Mouse (Mus musculus) midbrain, embryonic 10.5 days (tissue): ENCODE data around the gene Cacna1c. TPM values are rescaled to one million over a fixed set of nuclear protein-coding genes. Genes with fewer than 3 reads are reported as not detected.

Experiments
- DNase-seq: peaks from one replicate; pipeline ENCODE4 v3.0.0-alpha.2; 2017; ENCODE audit warnings: low spot score
- H3K27ac ChIP-seq: fragments of 300-500 bp; sonication (generic); replicated peaks from 2 replicates; pipeline ENCODE4 v1.5.1; 2016; ENCODE audit warnings: mild to moderate bottlenecking
- H3K27me3 ChIP-seq: fragments of 300-500 bp; sonication (generic); 2 replicates; pipeline ENCODE4 v1.6.1; 2016; ENCODE audit warnings: low read depth, mild to moderate bottlenecking; ENCODE audit not compliant: poor library complexity, severe bottlenecking
- H3K36me3 ChIP-seq: fragments of 300-500 bp; sonication (generic); 2 replicates; pipeline ENCODE4 v1.6.1; 2016; ENCODE audit warnings: mild to moderate bottlenecking, moderate library complexity
- H3K4me1 ChIP-seq: fragments of 300-500 bp; sonication (generic); 2 replicates; pipeline ENCODE4 v1.6.1; 2016
- H3K4me3 ChIP-seq: fragments of 300-500 bp; sonication (generic); 2 replicates; pipeline ENCODE4 v1.5.1; 2016; ENCODE audit warnings: mild to moderate bottlenecking, moderate library complexity
- H3K9me3 ChIP-seq: fragments of 300-500 bp; sonication (generic); replicated peaks from 2 replicates; pipeline ENCODE4 v1.6.1; 2016; ENCODE audit warnings: mild to moderate bottlenecking
- WGBS: fragments of 180-500 bp; shearing (Covaris S2); methylation state at CpG from one replicate; pipeline ENCODE4 v1.1.7; 2016; 5-methylcytosine and 5-hydroxymethylcytosine counted together
- polyA plus RNA-seq: library from polyadenylated mRNA; unstranded; fragments of >200 nt; fragmentation: Nextera tagmentation; extraction: Ambion mirVana; gene quantifications from 2 replicates; pipeline ENCODE4 v1.2.1, GENCODE M21; 2016

The Cacna1c gene
- polyA plus RNA-seq, 1 experiment from 2014 or later = 1.5 TPM

DNA sequence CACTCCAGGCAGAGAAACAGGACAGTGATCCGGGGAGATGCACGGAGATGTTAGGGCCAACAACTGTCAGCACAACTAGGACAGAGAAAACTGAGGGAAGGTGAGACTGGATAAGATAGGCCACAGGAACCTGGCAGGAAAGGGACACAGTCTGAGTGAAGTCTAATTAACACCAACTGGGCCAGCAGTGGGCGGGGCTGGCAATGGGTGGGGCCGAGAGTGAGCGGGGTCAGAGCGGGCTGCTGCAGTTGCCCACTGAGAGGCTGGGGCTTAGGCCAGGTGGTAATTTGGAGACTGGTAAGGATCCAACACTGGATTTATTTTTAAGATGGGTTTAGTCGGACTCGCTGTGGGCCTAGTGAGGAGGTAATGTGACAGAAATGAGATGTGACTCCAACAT is 418.8 kb downstream of the Cacna1c start:
- 69% methylated on average over 8 of the region's 8 CpGs for WGBS
- Histone ChIP-seq H3K27ac (no peak overlapping the region), H3K4me1 (0 out of 2 replicates have a peak, but pooled peaks cover 3% of the 10 kb centered on the region), H3K36me3 (no peaks in the 10 kb centered on the region), H3K9me3 (0 out of 2 replicates have a peak, but pooled peaks cover 3% of the 10 kb centered on the region), H3K4me3 (no peak overlapping the region), H3K27me3 (no peaks in the 10 kb centered on the region)
- no peak for DNase-seq

- Histone ChIP-seq H3K36me3 (no peaks in the 10 kb centered on the region), H3K9me3 (0 out of 2 replicates have a peak, but pooled peaks cover 3% of the 10 kb centered on the region), H3K4me3 (no peak overlapping the region), H3K27ac (no peak overlapping the region), H3K4me1 (no peaks in the 10 kb centered on the region), H3K27me3 (no peaks in the 10 kb centered on the region)
- WGBS = 81% methylated on average over 9 of the region's 9 CpGs
- no peak for DNase-seq
Measured at GRCm38 (mm10) chr6:118776459-118776858, 419.8 kb downstream of the Cacna1c start.

DNA sequence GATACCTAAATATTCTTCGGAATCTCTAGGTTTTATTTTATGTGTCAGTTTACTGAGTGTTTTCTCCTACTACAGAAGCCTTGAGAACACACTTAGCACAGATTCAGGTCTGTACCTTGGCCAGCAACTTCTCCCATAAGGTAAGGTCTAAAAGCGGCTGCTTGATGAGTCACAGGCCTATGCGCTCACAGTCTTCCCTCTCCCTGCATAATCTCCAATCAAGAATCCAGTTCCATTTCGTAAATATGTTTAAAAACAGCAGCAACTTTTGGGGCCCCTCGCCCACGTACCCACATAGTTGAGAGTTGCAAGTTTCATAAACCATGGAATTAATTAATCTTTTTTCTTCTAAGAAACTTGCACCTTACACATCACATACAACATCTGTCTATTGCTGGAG is 423.6 kb downstream of the Cacna1c start:
- H3K9me3 ChIP-seq = 0 out of 2 replicates have a peak, but pooled peaks cover 3% of the 10 kb centered on the region
- H3K4me1 ChIP-seq = no peaks in the 10 kb centered on the region
- H3K27ac ChIP-seq = no peak overlapping the region
- 90% methylated on average over 6 of the region's 6 CpGs for WGBS
- H3K27me3 ChIP-seq = no peaks in the 10 kb centered on the region
- H3K4me3 ChIP-seq = no peak overlapping the region
- DNase-seq = no peak
- H3K36me3 ChIP-seq = no peaks in the 10 kb centered on the region

DNA sequence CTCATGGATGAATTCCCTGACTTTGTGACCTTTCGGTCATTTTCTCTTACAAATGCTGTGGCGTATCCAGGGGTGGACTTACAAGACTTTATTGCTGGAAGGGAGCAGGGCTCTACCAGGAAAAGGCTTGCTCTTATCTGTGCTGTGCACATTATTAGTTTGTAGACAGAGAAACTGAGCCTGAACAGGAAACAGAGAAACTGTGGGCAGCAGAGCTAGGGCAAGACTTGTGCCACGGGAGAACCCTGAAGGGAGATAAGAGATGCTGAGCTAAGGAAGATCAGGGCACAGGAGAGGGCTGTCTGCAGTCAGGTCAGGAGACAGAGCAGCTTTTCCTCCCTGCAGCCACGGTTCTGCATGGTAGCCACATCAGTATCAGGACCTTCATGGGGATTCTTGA is 425.1 kb downstream of the Cacna1c start:
- Histone ChIP-seq H3K4me1 (no peaks in the 10 kb centered on the region), H3K4me3 (no peak overlapping the region), H3K9me3 (0 out of 2 replicates have a peak, but pooled peaks cover 3% of the 10 kb centered on the region), H3K27ac (no peak overlapping the region), H3K27me3 (no peaks in the 10 kb centered on the region), H3K36me3 (no peaks in the 10 kb centered on the region)
- 84% methylated on average over 4 of the region's 4 CpGs for WGBS
- DNase-seq = no peak

DNA sequence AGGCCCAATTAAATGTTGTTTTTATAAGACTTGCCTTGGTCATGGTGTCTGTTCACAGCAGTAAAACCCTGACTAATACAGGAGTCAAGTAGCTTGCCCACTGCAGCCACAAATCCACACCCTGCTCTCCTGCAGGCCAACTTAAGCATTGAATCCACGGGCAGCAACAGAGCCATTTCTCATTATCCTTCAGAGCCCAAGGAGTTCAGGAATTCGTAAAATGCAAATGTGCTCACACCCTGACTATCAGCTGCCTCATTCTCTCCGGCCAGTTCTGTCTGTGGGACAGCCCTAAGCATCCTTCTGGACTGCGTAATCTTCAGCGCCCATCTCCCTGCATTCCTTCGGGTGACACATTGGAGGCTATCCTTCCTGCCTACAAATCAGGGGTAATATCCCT is 425.8 kb downstream of the Cacna1c start:
- Histone ChIP-seq H3K4me1 (no peaks in the 10 kb centered on the region), H3K36me3 (no peaks in the 10 kb centered on the region), H3K27me3 (no peaks in the 10 kb centered on the region), H3K4me3 (no peak overlapping the region), H3K27ac (no peak overlapping the region), H3K9me3 (0 out of 2 replicates have a peak, but pooled peaks cover 3% of the 10 kb centered on the region)
- DNase-seq = no peak
- WGBS = 85% methylated on average over 6 of the region's 6 CpGs

GRCm38 (mm10) chr6:118769792-118770191 is 426.4 kb downstream of the Cacna1c start:
- H3K4me3 ChIP-seq = no peak overlapping the region
- H3K27ac ChIP-seq = no peak overlapping the region
- no peaks in the 10 kb centered on the region for H3K36me3 ChIP-seq
- WGBS = 95% methylated on average over 8 of the region's 8 CpGs
- 0 out of 2 replicates have a peak, but pooled peaks cover 2% of the 10 kb centered on the region for H3K9me3 ChIP-seq
- no peak for DNase-seq
- H3K27me3 ChIP-seq = no peaks in the 10 kb centered on the region
- no peaks in the 10 kb centered on the region for H3K4me1 ChIP-seq

GRCm38 (mm10) chr6:118767698-118768097 is 428.5 kb downstream of the Cacna1c start:
- no peak for DNase-seq
- Histone ChIP-seq H3K36me3 (no peaks in the 10 kb centered on the region), H3K4me1 (no peaks in the 10 kb centered on the region), H3K4me3 (no peak overlapping the region), H3K9me3 (no peaks in the 10 kb centered on the region), H3K27ac (no peak overlapping the region), H3K27me3 (no peaks in the 10 kb centered on the region)
- WGBS = 79% methylated on average over 6 of the region's 6 CpGs

DNA sequence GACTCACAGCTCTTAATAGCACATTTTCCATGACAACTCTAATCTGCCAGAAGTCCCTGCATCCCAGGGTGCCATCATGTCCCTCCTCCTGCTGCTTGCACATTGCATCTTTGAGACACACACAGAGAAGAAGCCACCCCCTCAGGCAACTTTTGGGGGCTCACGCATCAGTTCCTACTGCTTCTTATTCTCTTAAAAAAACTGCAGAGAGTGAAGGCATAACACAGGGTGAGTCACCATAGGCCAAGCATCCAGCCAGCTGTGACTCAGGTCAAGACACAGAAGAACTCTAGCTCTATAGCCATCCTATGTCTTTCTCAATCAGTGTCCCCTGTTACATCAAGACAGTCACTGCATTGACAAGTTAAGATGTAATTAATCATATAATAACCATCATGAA is 431.0 kb downstream of the Cacna1c start:
- WGBS = 85% methylated on average over 1 of the region's 1 CpGs
- H3K36me3 ChIP-seq = no peaks in the 10 kb centered on the region
- H3K4me1 ChIP-seq = no peaks in the 10 kb centered on the region
- H3K27ac ChIP-seq = no peak overlapping the region
- H3K27me3 ChIP-seq = no peaks in the 10 kb centered on the region
- H3K9me3 ChIP-seq = no peaks in the 10 kb centered on the region
- no peak overlapping the region for H3K4me3 ChIP-seq
- DNase-seq = no peak

DNA sequence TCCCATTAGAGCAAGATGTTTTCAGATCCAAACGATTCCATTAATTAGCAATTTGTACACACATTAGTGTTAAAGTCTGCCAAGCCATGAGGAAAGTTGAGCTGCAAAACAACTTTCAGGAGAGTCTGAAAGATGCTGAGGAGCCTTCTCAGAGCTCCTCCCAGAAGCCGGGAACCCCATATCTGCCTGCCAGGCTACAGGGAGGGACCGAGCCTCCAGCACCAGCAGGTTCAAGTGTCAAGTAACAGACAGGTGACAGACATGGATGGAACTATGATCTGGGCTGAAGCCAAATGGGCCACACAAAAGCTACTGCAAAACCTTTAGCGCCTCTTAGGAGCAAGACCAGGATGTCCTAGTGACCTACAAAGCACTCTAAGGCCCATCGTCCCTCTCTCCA is 437.2 kb downstream of the Cacna1c start:
- Histone ChIP-seq H3K27ac (no peak overlapping the region), H3K9me3 (no peaks in the 10 kb centered on the region), H3K27me3 (no peaks in the 10 kb centered on the region), H3K4me1 (no peaks in the 10 kb centered on the region), H3K36me3 (no peaks in the 10 kb centered on the region), H3K4me3 (no peak overlapping the region)
- DNase-seq = no peak
- 87% methylated on average over 5 of the region's 5 CpGs for WGBS

DNA sequence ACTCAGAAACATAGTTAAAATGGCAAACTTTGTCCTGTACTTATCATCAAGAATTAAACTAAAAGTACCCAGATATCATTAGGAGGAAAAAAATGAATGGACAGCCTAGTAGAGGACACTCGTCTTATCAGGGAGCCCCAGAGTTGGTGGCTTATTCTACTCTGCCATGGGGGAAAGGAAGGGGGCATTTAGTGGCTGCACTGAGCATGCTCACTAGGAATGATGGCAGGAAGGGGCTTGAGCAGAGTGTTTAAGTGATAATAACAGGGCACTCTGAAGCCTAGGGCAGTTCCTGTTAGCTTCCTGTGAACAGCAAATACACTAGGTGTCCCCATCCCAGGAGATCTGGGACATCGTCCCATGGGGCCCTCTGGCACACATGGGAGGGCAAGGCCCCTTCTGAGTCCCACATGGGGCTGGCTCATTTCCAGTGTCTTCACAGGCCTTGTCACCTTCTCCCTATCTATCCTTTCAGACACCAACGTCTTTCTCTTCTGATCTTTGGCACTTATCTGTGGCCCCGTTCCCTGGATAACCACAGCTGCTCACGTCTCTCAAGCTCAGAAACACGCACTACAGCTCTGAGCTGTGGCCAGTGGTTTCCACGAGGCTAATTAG is 437.8 kb downstream of the Cacna1c start:
- Histone ChIP-seq H3K27ac (no peak overlapping the region), H3K4me3 (no peak overlapping the region), H3K27me3 (no peaks in the 10 kb centered on the region), H3K4me1 (no peaks in the 10 kb centered on the region), H3K36me3 (no peaks in the 10 kb centered on the region), H3K9me3 (no peaks in the 10 kb centered on the region)
- WGBS = 89% methylated on average over 7 of the region's 7 CpGs
- DNase-seq = no peak

DNA sequence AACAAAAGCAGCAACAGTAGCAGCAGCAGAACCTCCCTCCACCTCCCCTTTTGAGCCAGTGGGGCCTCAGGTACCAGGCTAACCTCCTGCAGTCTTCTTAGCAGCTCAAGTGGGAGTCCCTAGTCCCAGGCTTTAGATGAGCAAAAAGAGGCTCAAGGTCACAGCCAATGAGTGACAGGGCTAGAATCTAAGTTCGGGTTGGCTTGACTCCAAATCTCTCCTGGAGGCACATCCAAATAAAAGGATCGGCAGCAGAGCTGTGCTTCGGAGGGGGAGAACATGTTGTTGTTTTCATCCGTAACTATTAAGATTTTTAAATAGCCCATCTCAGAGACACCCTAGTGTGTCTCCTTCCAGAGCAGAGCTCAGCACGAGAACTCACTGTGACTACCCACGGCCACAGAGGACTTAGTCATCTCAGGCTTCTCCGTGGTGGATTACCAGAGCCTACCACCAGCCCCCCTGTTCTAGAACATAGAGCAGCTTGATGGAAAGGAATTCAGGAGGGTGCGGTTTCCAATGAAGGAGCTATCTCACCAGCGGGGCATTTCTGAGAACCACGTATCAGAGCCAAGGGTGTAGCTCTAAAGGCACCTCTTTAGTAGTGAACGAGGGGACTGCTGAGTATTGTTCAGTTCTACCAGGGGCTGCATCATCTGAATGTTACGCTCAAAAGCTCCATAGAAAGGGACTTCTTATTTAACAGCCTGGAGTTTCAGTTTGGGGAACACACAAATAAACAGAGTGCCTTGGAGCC is 438.5 kb downstream of the Cacna1c start:
- Histone ChIP-seq H3K27ac (no peak overlapping the region), H3K9me3 (no peaks in the 10 kb centered on the region), H3K36me3 (no peaks in the 10 kb centered on the region), H3K4me3 (no peak overlapping the region), H3K27me3 (no peaks in the 10 kb centered on the region), H3K4me1 (no peaks in the 10 kb centered on the region)
- 89% methylated on average over 12 of the region's 12 CpGs for WGBS
- DNase-seq = no peak

- no peaks in the 10 kb centered on the region for H3K36me3 ChIP-seq
- no peak for DNase-seq
- H3K4me1 ChIP-seq = no peaks in the 10 kb centered on the region
- H3K9me3 ChIP-seq = no peaks in the 10 kb centered on the region
- H3K4me3 ChIP-seq = no peak overlapping the region
- no peak overlapping the region for H3K27ac ChIP-seq
- 67% methylated on average over 4 of the region's 4 CpGs for WGBS
- no peaks in the 10 kb centered on the region for H3K27me3 ChIP-seq
Measured at GRCm38 (mm10) chr6:118756511-118756910, 439.7 kb downstream of the Cacna1c start.

- Histone ChIP-seq H3K4me3 (no peak overlapping the region), H3K9me3 (no peaks in the 10 kb centered on the region), H3K27ac (no peak overlapping the region), H3K27me3 (no peaks in the 10 kb centered on the region), H3K4me1 (no peaks in the 10 kb centered on the region), H3K36me3 (no peaks in the 10 kb centered on the region)
- DNase-seq = no peak
- WGBS = 93% methylated on average over 5 of the region's 5 CpGs
Measured at GRCm38 (mm10) chr6:118755768-118756167, 440.4 kb downstream of the Cacna1c start.
